Mouse (Mus musculus): ENCODE measurements at regions not wholly inside any gene's neighbourhood (a gene's known extent, or its start where the extent isn't known, plus 50 kb on each side); places are given as distances from the start of the nearest gene placed in this dataset.

DNA sequence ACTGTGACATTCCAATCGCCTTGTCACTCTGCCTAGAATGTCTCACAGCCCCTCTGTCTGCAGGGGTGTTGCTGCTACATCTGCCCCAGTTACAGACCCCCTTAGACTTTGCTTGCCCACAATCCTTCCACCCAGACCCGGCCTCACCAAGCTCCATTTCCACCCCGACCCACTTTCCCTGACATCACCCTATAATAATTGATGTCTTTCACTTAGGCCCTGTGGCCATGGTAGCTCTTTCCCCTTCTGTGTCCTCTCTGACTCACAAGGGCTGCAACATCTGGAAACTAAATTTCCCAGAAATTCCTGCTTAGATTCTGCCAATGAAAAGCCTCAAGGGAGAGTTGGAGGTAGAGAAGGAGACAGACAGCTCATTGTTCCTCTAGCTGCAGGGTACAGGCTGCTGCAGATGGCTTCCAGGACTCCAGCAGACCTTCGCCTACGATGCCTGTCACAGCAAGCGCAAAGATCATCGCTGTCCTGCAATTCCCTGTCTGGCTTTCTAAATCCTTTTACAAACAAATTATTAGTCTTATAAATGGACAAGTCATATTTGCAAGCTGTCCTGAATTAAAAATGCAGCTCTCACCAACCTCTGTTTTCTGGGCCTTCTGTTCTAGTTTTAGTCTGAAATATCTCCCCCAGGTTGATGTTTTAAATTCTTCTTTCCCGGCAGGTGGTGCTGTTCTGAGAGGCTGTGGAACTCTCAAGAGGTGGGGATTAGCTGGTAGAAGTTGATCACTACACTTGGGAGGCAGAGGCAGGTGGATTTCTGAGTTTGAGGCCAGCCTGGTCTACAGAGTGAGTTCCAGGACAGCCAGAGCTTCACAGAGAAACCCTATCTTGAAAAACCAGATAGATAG lies 104.9 kb upstream of the Oxgr1 start:
- DNase-seq (ENCODE audit: low read depth) = no peak

- no peak for DNase-seq (ENCODE audit: low read depth)
Measured at GRCm38 (mm10) chr14:120148803-120149202, 106.6 kb upstream of the Oxgr1 start.

DNA sequence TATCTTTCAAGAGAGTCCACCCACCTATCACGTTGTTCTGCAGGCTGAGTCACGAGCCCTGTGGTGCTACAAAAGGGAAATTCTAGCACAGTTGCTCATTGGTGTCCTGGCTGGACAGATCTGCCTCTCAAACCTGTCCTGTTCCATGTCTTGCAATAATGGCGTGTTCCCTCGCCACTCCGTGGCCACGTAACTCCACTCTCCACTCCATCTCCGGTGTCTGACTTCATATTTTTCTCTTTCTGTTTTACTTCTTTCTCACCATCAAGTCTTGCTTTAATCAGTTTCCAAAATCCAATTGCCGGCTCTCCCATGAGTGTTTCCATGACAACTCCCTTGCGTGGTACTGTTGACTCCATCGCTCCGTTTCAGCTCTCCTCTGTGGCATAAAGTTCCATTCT lies 107.1 kb upstream of the Oxgr1 start:
- DNase-seq (ENCODE audit: low read depth) = no peak

- DNase-seq (ENCODE audit: low read depth) = no peak
Measured at GRCm38 (mm10) chr14:120150589-120150988, 108.4 kb upstream of the Oxgr1 start.

GRCm38 (mm10) chr14:120154413-120154812 lies 112.2 kb upstream of the Oxgr1 start:
- no peak for DNase-seq (ENCODE audit: low read depth)

GRCm38 (mm10) chr14:120164184-120164583 lies 111.3 kb upstream of the Mbnl2 start:
- DNase-seq (ENCODE audit: low read depth) = no peak

GRCm38 (mm10) chr14:120165496-120166045 lies 109.9 kb upstream of the Mbnl2 start:
- no peak for DNase-seq (ENCODE audit: low read depth)

- DNase-seq (ENCODE audit: low read depth) = no peak
Measured at GRCm38 (mm10) chr14:120170733-120171132, 104.7 kb upstream of the Mbnl2 start.

DNA sequence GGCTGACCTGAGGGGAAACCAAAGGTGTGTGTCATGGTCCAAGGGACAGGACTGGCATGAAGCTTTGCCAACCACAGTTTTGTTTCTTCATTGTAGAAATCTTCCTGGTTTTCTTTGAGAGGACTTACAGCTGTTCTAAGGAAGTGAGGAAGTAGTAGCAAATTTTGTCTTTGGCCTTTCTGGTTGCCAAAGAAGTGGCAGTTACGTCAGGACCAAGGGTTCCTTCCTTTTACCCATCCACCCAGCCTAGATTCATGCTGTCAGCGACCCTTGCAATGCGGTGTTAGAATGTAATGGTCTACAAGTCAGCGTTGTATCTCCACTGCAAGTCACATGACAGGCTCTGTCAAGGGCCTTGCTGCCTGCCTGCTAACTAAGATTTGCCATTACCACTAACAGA lies 103.4 kb upstream of the Mbnl2 start:
- DNase-seq (ENCODE audit: low read depth) = no peak

DNA sequence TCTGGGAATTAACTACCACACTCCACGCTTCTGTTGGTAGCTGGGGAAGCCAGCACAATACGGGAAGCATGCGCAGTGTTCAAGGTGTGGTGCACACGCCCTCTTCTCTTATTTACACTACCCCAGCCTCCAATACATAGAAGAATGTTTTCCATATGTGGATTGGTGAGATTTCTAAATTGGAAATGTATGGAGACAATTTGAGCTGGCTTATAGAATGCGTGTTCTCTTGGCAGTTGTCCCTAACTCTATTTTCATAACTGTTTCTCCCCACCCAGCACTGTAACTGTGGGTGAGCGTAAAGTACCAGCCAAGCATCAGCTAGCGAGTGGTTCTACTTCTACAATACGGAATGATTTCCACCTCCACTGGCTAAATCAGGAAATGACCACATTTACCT lies 102.6 kb upstream of the Mbnl2 start:
- no peak for DNase-seq (ENCODE audit: low read depth)

GRCm38 (mm10) chr14:120174615-120175014 lies 100.9 kb upstream of the Mbnl2 start:
- no peak for DNase-seq (ENCODE audit: low read depth)

GRCm38 (mm10) chr14:120195218-120195617 lies 80.3 kb upstream of the Mbnl2 start:
- DNase-seq (ENCODE audit: low read depth) = no peak

GRCm38 (mm10) chr14:120211741-120212140 lies 63.7 kb upstream of the Mbnl2 start:
- DNase-seq (ENCODE audit: low read depth) = no peak

GRCm38 (mm10) chr14:120212626-120213025 lies 62.8 kb upstream of the Mbnl2 start:
- no peak for DNase-seq (ENCODE audit: low read depth)

- no peak for DNase-seq (ENCODE audit: low read depth)
Measured at GRCm38 (mm10) chr14:120219224-120219623, 56.2 kb upstream of the Mbnl2 start.

DNA sequence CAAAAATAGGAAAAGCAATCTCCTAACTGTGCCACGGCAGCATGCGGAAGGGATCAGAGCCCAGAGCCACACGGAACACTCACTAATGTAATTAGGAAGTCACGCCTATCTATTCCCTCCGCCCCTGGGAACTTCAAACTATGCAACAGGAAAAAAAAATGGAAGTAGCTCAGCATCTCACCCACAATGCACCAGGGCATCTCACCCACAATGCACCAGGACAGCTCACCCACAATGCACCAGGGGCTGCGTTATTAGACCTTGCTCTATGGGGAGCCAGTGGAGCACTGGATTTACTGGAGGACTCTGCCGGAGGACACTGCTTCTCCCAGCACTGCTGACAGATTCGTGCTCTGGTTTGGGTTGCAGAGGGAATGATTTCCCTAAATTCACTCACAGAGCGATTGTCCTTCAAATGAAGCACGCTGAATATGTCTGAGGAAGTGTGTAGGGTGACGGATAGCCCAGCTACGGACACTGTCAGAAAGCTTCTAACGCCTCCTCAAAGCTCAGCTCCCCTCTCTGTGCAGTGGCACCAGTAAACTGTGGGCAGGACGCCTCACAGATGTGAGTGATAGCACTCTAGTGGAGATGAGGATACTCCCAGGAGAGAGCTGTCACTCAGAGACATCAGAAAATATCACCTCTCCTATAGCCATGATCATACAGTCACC lies 51.8 kb upstream of the Mbnl2 start:
- DNase-seq (ENCODE audit: low read depth) = no peak

DNA sequence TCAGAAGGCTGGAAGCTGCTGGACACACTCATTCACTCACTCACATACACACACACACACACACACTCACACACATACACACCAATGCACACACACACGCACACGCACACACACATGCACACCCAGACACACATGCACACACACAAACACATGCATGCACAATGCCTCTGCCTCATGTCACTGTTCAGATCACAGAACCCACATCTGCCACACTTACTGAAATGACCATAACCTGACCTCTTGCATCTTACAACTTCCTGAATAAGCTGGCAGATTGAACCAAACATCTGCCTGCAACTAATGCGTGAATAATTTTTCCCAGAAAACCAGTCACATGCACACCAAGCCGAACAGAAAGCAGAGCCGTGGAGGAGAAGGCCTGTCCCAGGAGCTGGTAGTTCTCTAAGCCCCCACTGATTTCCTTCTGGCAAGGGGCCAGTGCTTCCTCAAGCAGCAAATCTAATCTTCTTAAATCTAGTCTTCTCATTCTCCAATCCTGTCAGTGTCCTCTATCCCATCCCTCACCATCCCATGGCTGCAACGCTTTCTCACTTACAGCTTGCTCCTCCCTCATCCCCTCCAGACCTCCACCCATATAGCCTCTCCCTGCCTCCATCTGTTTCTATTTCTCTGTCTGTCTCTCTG lies 51.1 kb upstream of the Mbnl2 start:
- no peak for DNase-seq (ENCODE audit: low read depth)

- no peak for DNase-seq (ENCODE audit: low read depth)
Measured at GRCm38 (mm10) chr14:120225657-120226056, 49.8 kb upstream of the Mbnl2 start.

Measured in induced T-regulatory cell, adult 2 months (primary cell).